Mouse (Mus musculus): ENCODE data around the gene Gpc1. TPM values are rescaled to one million over a fixed set of nuclear protein-coding genes. Genes with fewer than 3 reads are reported as not detected.
A peak's percentile ranks its signal among the peaks of the same experiment; 100 is the strongest.

Gpc1 gene
- total RNA-seq (2012; rRNA removed) (0.55 and 0.59 TPM in 2 replicates), total RNA-seq (2014; rRNA removed) (0.05 TPM in 1 of 2 replicates, not detected in the other), polyA plus RNA-seq (2012; ENCODE audit: insufficient read length, low read depth) (0.11 TPM in 1 of 2 replicates, not detected in the other)

- Histone ChIP-seq H3K9me3 (replicated peaks; ENCODE audit: low read length) (peaks cover 10% of the 10 kb centered on the region), H3K9ac (ENCODE audit: insufficient read depth, low read depth) (peak within 1 kb of the TSS; percentile 19; the same call in 1 of the 2 replicates)
- dilution Hi-C loops (cut with MboI; ENCODE audit: extremely low pct_ligation_motif_present, extremely low pct_unique_long_range_greater_than_20kb, low sequenced_read_pairs), result no loop called here
Measured at GRCm38 (mm10) chr1:92831188-92832001, at the start of gene Gpc1. Gene Gpc1, plus strand, starts transcription at chr1:92831645.

GRCm38 (mm10) chr1:92781862-92782261 is 49.6 kb upstream of the Gpc1 start:
- in situ Hi-C loops (cut with MboI; ENCODE audit: low pct_ligation_motif_present, low pct_unique_long_range_greater_than_20kb, low sequenced_read_pairs), result no loop called here

More at GRCm38 (mm10) chr1:92831188-92832001, at the start of gene Gpc1:
- Histone ChIP-seq H3K4me2 (ENCODE audit: insufficient read depth, low read depth, poor library complexity, severe bottlenecking) (peak within 1 kb of the TSS; percentile 37), H3K79me2 (replicated peaks; ENCODE audit: control insufficient read depth, extremely low read depth, insufficient read depth, poor library complexity, severe bottlenecking) (no peaks in the 10 kb centered on the region), H3K4me1 (ENCODE audit: control insufficient read depth in 1 of 2, insufficient read depth in 2 of 2) (no peaks in the 10 kb centered on the region), H3K27ac (ENCODE audit: insufficient read depth, low read depth) (no peak within 1 kb of the TSS), H3K36me3 (replicated peaks in 1 of 2; ENCODE audit: control insufficient read depth in 1 of 2, insufficient read depth in 1 of 2, low read length in 1 of 2) (no peaks in the 10 kb centered on the region), H3K4me3 (replicated peaks in 1 of 3; ENCODE audit: low read depth in 2 of 3, low read length in 2 of 3, poor library complexity in 1 of 3) (peak within 1 kb of the TSS in 1 of 3 experiments; percentile 47), H3K27me3 (replicated peaks) (peaks cover 90% of the 10 kb centered on the region)
- in situ Hi-C loops (cut with MboI; ENCODE audit: low pct_ligation_motif_present, low pct_unique_long_range_greater_than_20kb, low sequenced_read_pairs), result loop anchor here (10.0 kb wide), 1 partner anchor 177 kb away; no protein-coding TSS in a partner anchor
- TF ChIP-seq CHD2 (IDR thresholded peaks at IDR 0.05; ENCODE audit: low read length) (peak; percentile 63), POLR2AphosphoS2 (IDR thresholded peaks at IDR 0.05; ENCODE audit: low read depth, low read length) (no peak)
- DNase-seq (ENCODE audit: extremely low read depth), result peak; percentile 48

GRCm38 (mm10) chr1:92782587-92782986 is 48.9 kb upstream of the Gpc1 start:
- in situ Hi-C loops (cut with MboI; ENCODE audit: low pct_ligation_motif_present, low pct_unique_long_range_greater_than_20kb, low sequenced_read_pairs), result no loop called here

More at GRCm38 (mm10) chr1:92781862-92782261, 49.6 kb upstream of the Gpc1 start:
- Histone ChIP-seq H3K27ac (ENCODE audit: insufficient read depth, low read depth) (no peak overlapping the region), H3K9ac (ENCODE audit: insufficient read depth, low read depth) (no peak overlapping the region), H3K4me2 (ENCODE audit: insufficient read depth, low read depth, poor library complexity, severe bottlenecking) (no peak overlapping the region), H3K27me3 (replicated peaks) (peaks cover 81% of the 10 kb centered on the region), H3K9me3 (replicated peaks; ENCODE audit: low read length) (no peaks in the 10 kb centered on the region), H3K79me2 (replicated peaks; ENCODE audit: control insufficient read depth, extremely low read depth, insufficient read depth, poor library complexity, severe bottlenecking) (no peaks in the 10 kb centered on the region), H3K4me1 (ENCODE audit: control insufficient read depth in 1 of 2, insufficient read depth in 2 of 2) (no peaks in the 10 kb centered on the region), H3K36me3 (replicated peaks in 1 of 2; ENCODE audit: control insufficient read depth in 1 of 2, insufficient read depth in 1 of 2, low read length in 1 of 2) (no peaks in the 10 kb centered on the region), H3K4me3 (replicated peaks in 1 of 3; ENCODE audit: low read depth in 2 of 3, low read length in 2 of 3, poor library complexity in 1 of 3) (no peak overlapping the region)
- no peak for DNase-seq (ENCODE audit: extremely low read depth)
- dilution Hi-C loops (cut with MboI; ENCODE audit: extremely low pct_ligation_motif_present, extremely low pct_unique_long_range_greater_than_20kb, low sequenced_read_pairs), result no loop called here
- no peak for TF ChIP-seq IRF4 (IDR thresholded peaks at IDR 0.05; ENCODE audit: low read depth, low read length)
- TF ChIP-seq ZC3H11A (IDR thresholded peaks at IDR 0.05; ENCODE audit: low read depth, low read length), result no peak
- TF ChIP-seq ZKSCAN1 (IDR thresholded peaks at IDR 0.05; ENCODE audit: borderline replicate concordance, low read depth, low read length), result no peak
- no peak for TF ChIP-seq PAX5 (IDR thresholded peaks at IDR 0.05; ENCODE audit: low read length)
- no peak for TF ChIP-seq MAFK (IDR thresholded peaks at IDR 0.05; ENCODE audit: insufficient replicate concordance, low read length)
- TF ChIP-seq MEF2A (IDR thresholded peaks at IDR 0.05; ENCODE audit: borderline replicate concordance, low read depth, low read length), result no peak
- TF ChIP-seq JUN (IDR thresholded peaks at IDR 0.05; ENCODE audit: insufficient read depth, low read depth, low read length), result no peak
- no peak for TF ChIP-seq RCOR1 (conservative IDR thresholded peaks at IDR 0.05; ENCODE audit: low read depth, low read length)
- no peak for TF ChIP-seq NRF1 (IDR thresholded peaks at IDR 0.05; ENCODE audit: low read depth, low read length)
- TF ChIP-seq MAZ (IDR thresholded peaks at IDR 0.05; ENCODE audit: low read depth, low read length), result no peak
- TF ChIP-seq TBP (conservative IDR thresholded peaks at IDR 0.05; ENCODE audit: low read depth, low read length), result no peak
- no peak for TF ChIP-seq KAT2A (IDR thresholded peaks at IDR 0.05; ENCODE audit: insufficient replicate concordance, low read length)
- TF ChIP-seq USF2 (conservative IDR thresholded peaks at IDR 0.05; ENCODE audit: low read depth, low read length), result no peak
- no peak for TF ChIP-seq BHLHE40 (IDR thresholded peaks at IDR 0.05; ENCODE audit: low read depth, low read length)
- TF ChIP-seq HCFC1 (IDR thresholded peaks at IDR 0.05; ENCODE audit: low read depth, low read length), result no peak
- no peak for TF ChIP-seq MAX (IDR thresholded peaks at IDR 0.05; ENCODE audit: low read length)

More at GRCm38 (mm10) chr1:92782587-92782986, 48.9 kb upstream of the Gpc1 start:
- dilution Hi-C loops (cut with MboI; ENCODE audit: extremely low pct_ligation_motif_present, extremely low pct_unique_long_range_greater_than_20kb, low sequenced_read_pairs), result no loop called here
- Histone ChIP-seq H3K79me2 (replicated peaks; ENCODE audit: control insufficient read depth, extremely low read depth, insufficient read depth, poor library complexity, severe bottlenecking) (no peaks in the 10 kb centered on the region), H3K36me3 (replicated peaks in 1 of 2; ENCODE audit: control insufficient read depth in 1 of 2, insufficient read depth in 1 of 2, low read length in 1 of 2) (no peaks in the 10 kb centered on the region), H3K4me1 (ENCODE audit: control insufficient read depth in 1 of 2, insufficient read depth in 2 of 2) (no peaks in the 10 kb centered on the region), H3K9ac (ENCODE audit: insufficient read depth, low read depth) (no peak overlapping the region), H3K9me3 (replicated peaks; ENCODE audit: low read length) (no peaks in the 10 kb centered on the region), H3K4me2 (ENCODE audit: insufficient read depth, low read depth, poor library complexity, severe bottlenecking) (no peak overlapping the region), H3K27ac (ENCODE audit: insufficient read depth, low read depth) (no peak overlapping the region), H3K4me3 (replicated peaks in 1 of 3; ENCODE audit: low read depth in 2 of 3, low read length in 2 of 3, poor library complexity in 1 of 3) (no peak overlapping the region), H3K27me3 (replicated peaks) (peaks cover 85% of the 10 kb centered on the region)
- no peak for TF ChIP-seq E2F4 (IDR thresholded peaks at IDR 0.05; ENCODE audit: insufficient replicate concordance, low read depth, low read length)
- DNase-seq (ENCODE audit: extremely low read depth), result no peak

All from CH12.LX (cell line).